Mouse (Mus musculus): Measurements from ENCODE around the gene Dab2ip. TPM values are rescaled to one million over a fixed set of nuclear protein-coding genes. Genes with fewer than 3 reads are reported as not detected.
A peak's percentile ranks its signal among the peaks of the same experiment; 100 is the strongest.

Gene Dab2ip
- total and polyA plus RNA-seq, 3 experiments = 34.5 to 47.9 (median 45.6) TPM

DNA sequence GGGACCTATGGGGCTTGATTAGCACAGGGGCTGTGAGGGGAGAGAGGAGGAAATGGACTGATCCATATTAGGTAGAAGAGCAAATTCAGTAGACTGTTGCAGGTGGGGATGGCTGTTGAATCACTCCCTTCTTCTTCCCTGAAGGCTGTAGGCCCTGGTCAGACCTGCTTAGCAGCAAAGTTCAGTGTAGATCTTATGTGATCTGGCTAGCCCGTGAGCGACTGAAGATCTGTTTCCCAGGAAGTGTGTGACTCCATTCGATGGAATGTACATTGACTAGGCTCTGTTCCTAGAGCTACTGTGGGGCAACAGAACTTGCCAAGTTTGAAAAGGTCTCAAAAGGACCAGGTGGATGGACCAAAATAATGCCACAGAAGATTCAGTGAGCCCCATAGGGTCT is 145.2 kb downstream of the Dab2ip start:
- Histone ChIP-seq H3K9ac (ENCODE audit: low read depth, low read length) (no peak overlapping the region), H3K27ac (peak overlapping the region; percentile 2; the same call in 1 of the 2 replicates), H3K27me3 (ENCODE audit: control insufficient read depth, insufficient read depth, low read length) (no peaks in the 10 kb centered on the region), H3K79me2 (replicated peaks; ENCODE audit: control insufficient read depth, insufficient read depth, low read length) (peaks cover 16% of the 10 kb centered on the region), H3K36me3 (ENCODE audit: control insufficient read depth, insufficient read depth, low read length) (peaks cover 2% of the 10 kb centered on the region; the same call in 1 of the 2 replicates), H3K4me1 (ENCODE audit: control insufficient read depth, insufficient read depth, low read length) (peaks cover 44% of the 10 kb centered on the region), H3K4me3 (no peak overlapping the region)
- intact Hi-C loops (cut with DNase I) = no loop called here
- DNase-seq = no peak
- WGBS = 43% methylated on average over 3 of the region's 3 CpGs
- TF ChIP-seq POLR2A (IDR thresholded peaks at IDR 0.05; ENCODE audit: insufficient read depth, low read depth, low read length) = no peak
- no peak for TF ChIP-seq EP300 (IDR thresholded peaks at IDR 0.05; ENCODE audit: insufficient read depth, low read depth, low read length)
- TF ChIP-seq CTCF (IDR thresholded peaks at IDR 0.05) = no peak

DNA sequence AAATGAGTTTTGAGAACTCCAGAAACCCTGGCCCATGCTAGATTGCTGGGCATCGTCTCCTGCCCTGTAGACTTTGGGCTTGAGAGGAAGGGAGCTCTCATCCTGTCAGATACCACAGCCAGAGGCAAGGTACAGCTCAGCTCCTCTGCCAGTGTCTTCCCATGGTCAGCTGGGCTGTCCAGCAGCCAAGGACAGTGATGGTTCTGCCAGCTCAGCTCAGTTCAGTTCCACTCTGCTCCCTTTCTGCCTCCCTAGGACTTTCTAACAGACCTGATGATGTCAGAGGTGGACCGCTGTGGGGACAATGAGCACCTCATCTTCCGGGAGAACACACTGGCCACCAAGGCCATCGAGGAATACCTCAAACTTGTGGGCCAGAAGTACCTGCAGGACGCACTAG is 154.5 kb downstream of the Dab2ip start:
- peaks cover 4% of the 10 kb centered on the region; the same call in 1 of the 2 replicates for H3K36me3 ChIP-seq (ENCODE audit: control insufficient read depth, insufficient read depth, low read length)
- 0 out of 2 replicates have a peak, but pooled peaks cover 3% of the 10 kb centered on the region for H3K79me2 ChIP-seq (replicated peaks; ENCODE audit: control insufficient read depth, insufficient read depth, low read length)
- peaks cover 22% of the 10 kb centered on the region for H3K4me1 ChIP-seq (ENCODE audit: control insufficient read depth, insufficient read depth, low read length)
- no peaks in the 10 kb centered on the region for H3K27me3 ChIP-seq (ENCODE audit: control insufficient read depth, insufficient read depth, low read length)
- H3K27ac ChIP-seq = no peak overlapping the region
- H3K9ac ChIP-seq (ENCODE audit: low read depth, low read length) = no peak overlapping the region
- DNase-seq = no peak
- no peak overlapping the region for H3K4me3 ChIP-seq
- WGBS = 89% methylated on average over 5 of the region's 5 CpGs
- TF ChIP-seq CTCF (IDR thresholded peaks at IDR 0.05) = no peak
- no peak for TF ChIP-seq POLR2A (IDR thresholded peaks at IDR 0.05; ENCODE audit: insufficient read depth, low read depth, low read length)
- intact Hi-C loops (cut with DNase I) = no loop called here

DNA sequence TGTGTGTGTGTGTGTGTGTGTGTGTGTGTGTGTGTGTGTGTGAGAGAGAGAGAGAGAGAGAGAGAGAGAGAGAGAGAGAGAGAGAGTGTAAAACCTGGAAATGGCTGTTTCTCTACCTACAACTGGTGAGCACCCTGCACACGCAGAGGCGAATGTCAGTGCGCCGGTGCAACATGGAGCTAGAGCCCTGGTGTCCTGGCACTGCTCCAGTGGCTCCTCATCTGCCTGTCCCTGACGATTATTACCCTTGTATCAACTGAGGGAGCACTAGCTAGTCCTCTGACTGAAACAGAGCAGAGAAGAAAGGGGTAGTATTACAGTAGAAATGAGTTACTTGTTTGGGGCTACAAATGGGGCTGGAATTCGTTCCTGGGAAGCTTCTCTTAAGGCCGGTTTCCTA is 155.4 kb downstream of the Dab2ip start:
- peaks cover 4% of the 10 kb centered on the region; the same call in 1 of the 2 replicates for H3K36me3 ChIP-seq (ENCODE audit: control insufficient read depth, insufficient read depth, low read length)
- H3K4me3 ChIP-seq = no peak overlapping the region
- H3K27ac ChIP-seq = no peak overlapping the region
- H3K27me3 ChIP-seq (ENCODE audit: control insufficient read depth, insufficient read depth, low read length) = no peaks in the 10 kb centered on the region
- no peak overlapping the region for H3K9ac ChIP-seq (ENCODE audit: low read depth, low read length)
- TF ChIP-seq CTCF (IDR thresholded peaks at IDR 0.05) (no peak), POLR2A (IDR thresholded peaks at IDR 0.05; ENCODE audit: insufficient read depth, low read depth, low read length) (no peak), EP300 (IDR thresholded peaks at IDR 0.05; ENCODE audit: insufficient read depth, low read depth, low read length) (no peak)
- WGBS = 67% methylated on average over 7 of the region's 7 CpGs
- intact Hi-C loops (cut with DNase I) = no loop called here
- 0 out of 2 replicates have a peak, but pooled peaks cover 2% of the 10 kb centered on the region for H3K79me2 ChIP-seq (replicated peaks; ENCODE audit: control insufficient read depth, insufficient read depth, low read length)
- peaks cover 28% of the 10 kb centered on the region for H3K4me1 ChIP-seq (ENCODE audit: control insufficient read depth, insufficient read depth, low read length)
- no peak for DNase-seq

DNA sequence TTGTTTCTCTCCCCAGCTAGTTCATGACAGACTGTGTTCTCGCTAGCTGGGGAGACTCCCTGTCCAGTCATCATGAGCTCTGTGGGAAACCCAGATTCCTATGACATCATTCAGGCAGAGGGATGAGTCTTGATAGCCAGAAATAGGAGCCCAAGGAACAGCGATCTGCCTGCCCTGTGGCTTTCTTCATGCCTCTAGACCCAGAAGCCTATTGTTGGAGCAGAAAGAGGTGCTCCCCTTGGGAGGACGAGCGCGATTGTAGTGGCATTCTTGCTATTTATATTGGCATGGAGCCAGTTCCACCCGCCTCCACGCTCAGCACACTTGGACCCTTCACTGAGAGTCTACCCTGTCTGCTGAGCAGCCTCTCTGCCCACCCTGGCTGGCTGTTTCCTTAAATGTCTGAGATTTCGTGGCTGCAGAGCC is 156.7 kb downstream of the Dab2ip start:
- intact Hi-C loops (cut with DNase I) = no loop called here
- Histone ChIP-seq H3K36me3 (ENCODE audit: control insufficient read depth, insufficient read depth, low read length) (peaks cover 4% of the 10 kb centered on the region; the same call in 1 of the 2 replicates), H3K79me2 (replicated peaks; ENCODE audit: control insufficient read depth, insufficient read depth, low read length) (no peaks in the 10 kb centered on the region), H3K9ac (ENCODE audit: low read depth, low read length) (no peak overlapping the region), H3K27me3 (ENCODE audit: control insufficient read depth, insufficient read depth, low read length) (no peaks in the 10 kb centered on the region), H3K4me1 (ENCODE audit: control insufficient read depth, insufficient read depth, low read length) (peaks cover 28% of the 10 kb centered on the region), H3K27ac (peak overlapping the region; percentile 56), H3K4me3 (no peak overlapping the region)
- 18% methylated on average over 8 of the region's 8 CpGs for WGBS
- TF ChIP-seq CTCF (IDR thresholded peaks at IDR 0.05) (no peak), POLR2A (IDR thresholded peaks at IDR 0.05; ENCODE audit: insufficient read depth, low read depth, low read length) (no peak), EP300 (IDR thresholded peaks at IDR 0.05; ENCODE audit: insufficient read depth, low read depth, low read length) (no peak)
- peak in 1 of 2 experiments; percentile 53 for DNase-seq

DNA sequence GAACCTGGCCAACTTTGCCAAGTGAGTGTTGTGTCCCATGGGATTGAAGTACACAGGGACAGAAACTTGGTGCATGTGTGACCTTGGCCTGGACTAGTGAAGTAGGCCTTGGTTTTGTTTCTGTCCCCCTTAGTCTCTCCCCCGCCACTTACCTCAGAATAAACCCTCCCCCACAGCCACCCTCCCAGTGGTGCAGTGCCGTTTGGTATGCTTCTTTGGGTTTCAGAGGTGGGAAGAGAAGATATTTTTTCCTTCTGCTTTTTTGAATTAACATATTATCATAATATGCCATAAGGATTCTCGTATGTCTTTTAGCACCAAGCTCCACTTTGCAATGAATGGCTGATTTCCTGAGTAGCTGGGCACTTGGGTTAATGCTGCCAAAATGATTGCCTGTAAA is 157.4 kb downstream of the Dab2ip start:
- no peak overlapping the region for H3K4me3 ChIP-seq
- no peaks in the 10 kb centered on the region for H3K27me3 ChIP-seq (ENCODE audit: control insufficient read depth, insufficient read depth, low read length)
- intact Hi-C loops (cut with DNase I) = no loop called here
- H3K4me1 ChIP-seq (ENCODE audit: control insufficient read depth, insufficient read depth, low read length) = peaks cover 28% of the 10 kb centered on the region
- DNase-seq = no peak
- H3K27ac ChIP-seq = peak overlapping the region; percentile 21; the same call in 1 of the 2 replicates
- WGBS = 81% methylated on average over 3 of the region's 3 CpGs
- H3K9ac ChIP-seq (ENCODE audit: low read depth, low read length) = no peak overlapping the region
- no peaks in the 10 kb centered on the region for H3K79me2 ChIP-seq (replicated peaks; ENCODE audit: control insufficient read depth, insufficient read depth, low read length)
- TF ChIP-seq POLR2A (IDR thresholded peaks at IDR 0.05; ENCODE audit: insufficient read depth, low read depth, low read length) (no peak), CTCF (IDR thresholded peaks at IDR 0.05) (no peak), EP300 (IDR thresholded peaks at IDR 0.05; ENCODE audit: insufficient read depth, low read depth, low read length) (no peak)
- H3K36me3 ChIP-seq (ENCODE audit: control insufficient read depth, insufficient read depth, low read length) = peaks cover 4% of the 10 kb centered on the region; the same call in 1 of the 2 replicates

DNA sequence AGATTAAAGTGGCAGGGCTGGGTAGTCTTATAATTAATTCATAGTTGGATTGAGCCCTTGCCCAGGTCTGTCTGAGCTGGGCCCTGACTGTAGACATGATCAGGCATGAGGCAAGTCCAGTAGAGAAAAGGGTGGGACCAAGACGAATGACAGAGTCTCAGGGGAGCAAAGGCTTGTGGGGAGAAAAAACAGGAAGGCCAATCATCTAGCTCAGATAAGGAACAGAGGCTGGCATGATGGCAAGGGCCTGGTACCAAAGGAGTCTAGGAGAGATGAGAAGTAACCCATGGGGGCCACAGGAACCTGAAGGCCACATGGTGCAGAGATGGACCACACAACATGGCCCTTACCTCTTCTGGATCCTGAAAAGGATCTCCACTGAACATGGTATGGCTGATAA is 158.1 kb downstream of the Dab2ip start:
- H3K9ac ChIP-seq (ENCODE audit: low read depth, low read length) = no peak overlapping the region
- H3K4me1 ChIP-seq (ENCODE audit: control insufficient read depth, insufficient read depth, low read length) = peaks cover 26% of the 10 kb centered on the region
- TF ChIP-seq POLR2A (IDR thresholded peaks at IDR 0.05; ENCODE audit: insufficient read depth, low read depth, low read length) = no peak
- TF ChIP-seq CTCF (IDR thresholded peaks at IDR 0.05) = no peak
- TF ChIP-seq EP300 (IDR thresholded peaks at IDR 0.05; ENCODE audit: insufficient read depth, low read depth, low read length) = no peak
- no peak overlapping the region for H3K27ac ChIP-seq
- H3K4me3 ChIP-seq = no peak overlapping the region
- intact Hi-C loops (cut with DNase I) = no loop called here
- H3K79me2 ChIP-seq (replicated peaks; ENCODE audit: control insufficient read depth, insufficient read depth, low read length) = no peaks in the 10 kb centered on the region
- H3K36me3 ChIP-seq (ENCODE audit: control insufficient read depth, insufficient read depth, low read length) = peaks cover 4% of the 10 kb centered on the region; the same call in 1 of the 2 replicates
- WGBS = 37% methylated on average over 1 of the region's 1 CpGs
- no peaks in the 10 kb centered on the region for H3K27me3 ChIP-seq (ENCODE audit: control insufficient read depth, insufficient read depth, low read length)
- no peak for DNase-seq
